Mouse (Mus musculus) macrophage (primary cell): ENCODE data around the gene Lrfn1. TPM values are rescaled to one million over a fixed set of nuclear protein-coding genes. Genes with fewer than 3 reads are reported as not detected.

Source experiments
- H3K27ac ChIP-seq: fragments of 350-480 bp; formaldehyde crosslinking; 2 replicates; pipeline ENCODE4 v1.9.0; 2021
- H3K36me3 ChIP-seq: fragments of 350-480 bp; formaldehyde crosslinking; 2 replicates; pipeline ENCODE4 v1.9.0; 2021; ENCODE audit errors: inconsistent target
- H3K4me3 ChIP-seq: fragments of 350-480 bp; formaldehyde crosslinking; 2 replicates; pipeline ENCODE4 v1.9.0; 2021; ENCODE audit errors: inconsistent target
- H3K79me2 ChIP-seq: fragments of 350-480 bp; formaldehyde crosslinking; 2 replicates; pipeline ENCODE4 v1.9.0; 2021; ENCODE audit errors: inconsistent target
- WGBS: methylation state at CpG from one replicate; pipeline ENCODE4 v1.1.7; 2026; ENCODE audit warnings: inconsistent platforms; ENCODE audit not compliant: missing documents; 5-methylcytosine and 5-hydroxymethylcytosine counted together
- polyA plus RNA-seq: library from polyadenylated mRNA; stranded (reverse); fragments of 250-400 nt; gene quantifications from 3 replicates; pipeline ENCODE4 v1.2.4, GENCODE M21; 2018; ENCODE audit warnings: inconsistent platforms

Gene Lrfn1
- polyA plus RNA-seq, 1 experiment from 2014 or later: 0.24 TPM

DNA sequence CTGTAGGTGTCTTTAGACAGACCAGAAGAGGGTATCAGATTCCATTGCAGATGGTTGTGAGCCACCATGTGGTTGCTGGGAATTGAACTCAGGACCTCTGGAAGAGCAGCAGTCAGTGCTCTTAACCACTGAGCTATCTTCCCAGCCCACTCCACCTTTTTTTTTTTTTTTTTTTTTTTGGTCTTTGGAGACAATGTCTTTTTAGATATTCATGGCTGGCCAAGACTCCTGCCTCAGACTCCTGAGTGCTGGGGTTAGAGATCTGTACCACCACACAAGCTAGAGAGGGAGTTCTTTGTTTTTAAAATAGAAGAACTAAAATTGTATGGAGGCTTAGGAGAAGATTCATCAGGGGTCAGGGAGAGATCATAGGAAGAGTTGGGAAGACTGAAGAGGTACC, 13.8 kb upstream of the Lrfn1 start:
- Histone ChIP-seq H3K4me3 (no peak overlapping the region), H3K79me2 (peaks cover 28% of the 10 kb centered on the region), H3K27ac (0 out of 2 replicates have a peak overlapping the region, but pooled peaks have one; percentile 75), H3K36me3 (no peaks in the 10 kb centered on the region)

- Histone ChIP-seq H3K36me3 (no peaks in the 10 kb centered on the region), H3K79me2 (peaks cover 20% of the 10 kb centered on the region), H3K4me3 (no peak overlapping the region), H3K27ac (no peak overlapping the region)
- 100% methylated on average over 1 of the region's 2 CpGs for WGBS
Observed at GRCm38 (mm10) chr7:28438771-28439170, 13.0 kb upstream of the Lrfn1 start.

DNA sequence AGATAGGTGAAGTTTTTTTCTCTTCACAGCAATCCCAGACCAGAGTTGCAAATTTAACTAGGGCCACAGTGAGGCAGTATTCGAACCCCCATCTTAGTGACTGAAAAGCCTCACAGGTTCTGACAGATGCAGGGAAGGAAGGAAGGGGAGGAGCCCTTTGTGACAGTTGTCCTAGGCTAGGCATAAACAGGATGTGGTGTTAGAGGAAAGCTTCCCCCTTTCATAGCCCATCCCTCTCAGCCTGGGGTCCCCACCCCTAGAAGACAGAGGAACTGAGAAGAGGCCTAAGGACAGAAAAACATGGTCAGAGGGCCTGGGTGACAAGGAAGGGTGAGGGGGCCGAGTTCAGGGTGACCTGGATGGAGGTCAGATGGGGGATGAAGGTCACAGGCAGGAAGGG, 11.0 kb upstream of the Lrfn1 start:
- Histone ChIP-seq H3K79me2 (peaks cover under 1% of the 10 kb centered on the region; the same call in 1 of the 2 replicates), H3K36me3 (no peaks in the 10 kb centered on the region), H3K27ac (peak overlapping the region; percentile 94), H3K4me3 (peak overlapping the region; percentile 56)
- 3% methylated on average over 2 of the region's 2 CpGs for WGBS

DNA sequence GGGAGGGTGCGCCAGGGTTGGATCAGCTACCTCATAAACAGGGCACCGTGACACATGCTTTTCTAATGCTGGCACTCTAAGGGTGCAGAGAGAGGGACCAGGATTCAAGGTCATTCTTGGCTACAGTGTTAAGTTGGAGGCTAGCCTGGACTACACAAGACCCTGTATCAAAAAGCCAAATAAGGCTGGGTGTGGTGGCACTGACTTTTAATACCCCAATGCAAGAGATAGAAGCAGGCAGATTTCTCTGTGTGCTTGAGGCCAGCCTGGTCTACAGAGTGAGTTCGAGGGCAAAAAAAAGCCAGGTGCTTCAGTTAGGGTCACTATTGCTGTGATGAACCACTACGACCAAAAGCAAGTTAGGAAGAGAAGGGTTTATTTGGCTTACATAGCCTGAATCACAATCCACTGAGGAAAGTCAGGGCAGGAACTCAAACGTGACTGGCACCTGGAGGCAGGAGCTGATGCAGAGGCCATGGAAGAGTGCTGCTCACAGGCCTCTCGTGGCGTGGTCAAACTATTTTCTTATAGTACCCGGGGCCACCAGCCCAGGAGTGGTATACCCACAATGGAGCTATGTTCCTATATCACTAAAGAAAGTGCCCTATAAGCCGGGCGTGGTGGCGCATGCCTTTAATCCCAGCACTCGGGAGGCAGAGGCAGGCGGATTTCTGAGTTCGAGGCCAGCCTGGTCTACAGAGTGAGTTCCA, 9.8 kb upstream of the Lrfn1 start:
- H3K79me2 ChIP-seq: no peaks in the 10 kb centered on the region
- H3K36me3 ChIP-seq: no peaks in the 10 kb centered on the region
- 33% methylated on average over 8 of the region's 14 CpGs for WGBS
- peak overlapping the region; percentile 94 for H3K27ac ChIP-seq
- H3K4me3 ChIP-seq: peak overlapping the region; percentile 56; the same call in 1 of the 2 replicates

GRCm38 (mm10) chr7:28442688-28443087, 9.1 kb upstream of the Lrfn1 start:
- H3K79me2 ChIP-seq: no peaks in the 10 kb centered on the region
- H3K27ac ChIP-seq: peak overlapping the region; percentile 94
- 3% methylated on average over 4 of the region's 4 CpGs for WGBS
- no peak overlapping the region; the same call in 1 of the 2 replicates for H3K4me3 ChIP-seq
- H3K36me3 ChIP-seq: no peaks in the 10 kb centered on the region

DNA sequence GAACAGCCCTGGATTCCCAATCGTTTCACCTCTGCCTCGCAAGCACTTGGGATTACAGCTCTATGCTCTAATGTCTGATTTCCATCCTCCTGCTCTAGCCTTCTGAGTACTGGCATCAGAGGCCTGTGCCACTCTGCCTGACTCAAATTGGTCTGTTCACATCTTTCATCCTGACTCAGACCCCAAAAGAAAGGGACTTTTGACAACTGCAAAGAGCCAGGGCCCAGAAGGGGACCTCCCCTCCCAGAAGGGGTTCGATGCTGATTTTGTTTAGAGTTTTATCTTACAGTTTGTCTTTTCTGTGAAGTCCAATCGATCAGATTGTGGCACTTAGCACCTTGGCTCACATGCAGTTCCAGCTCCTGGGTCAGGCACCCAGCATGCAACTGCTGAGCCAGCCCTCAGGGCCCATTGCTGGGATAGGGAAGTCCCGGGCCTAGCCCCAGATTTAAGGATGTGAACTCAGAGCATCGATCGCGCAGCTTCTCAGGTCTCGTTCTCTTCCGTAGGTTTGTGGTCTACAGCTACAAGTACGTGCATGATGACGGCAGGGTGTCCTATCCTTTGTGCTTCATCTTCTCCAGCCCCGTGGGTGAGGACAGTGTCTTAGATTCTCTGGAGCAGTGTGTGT, 7.3 kb upstream of the Lrfn1 start:
- peak overlapping the region; percentile 94 for H3K27ac ChIP-seq
- H3K79me2 ChIP-seq: no peaks in the 10 kb centered on the region
- no peak overlapping the region for H3K4me3 ChIP-seq
- 50% methylated on average over 13 of the region's 13 CpGs for WGBS
- H3K36me3 ChIP-seq: no peaks in the 10 kb centered on the region

- WGBS: 30% methylated on average over 12 of the region's 12 CpGs
- Histone ChIP-seq H3K36me3 (no peaks in the 10 kb centered on the region), H3K79me2 (no peaks in the 10 kb centered on the region), H3K27ac (no peak overlapping the region), H3K4me3 (no peak overlapping the region)
Observed at GRCm38 (mm10) chr7:28446446-28446845, 5.3 kb upstream of the Lrfn1 start.

GRCm38 (mm10) chr7:28447101-28447830, 4.5 kb upstream of the Lrfn1 start:
- H3K4me3 ChIP-seq: no peak overlapping the region
- no peaks in the 10 kb centered on the region for H3K36me3 ChIP-seq
- no peak overlapping the region for H3K27ac ChIP-seq
- no peaks in the 10 kb centered on the region for H3K79me2 ChIP-seq
- WGBS: 81% methylated on average over 11 of the region's 12 CpGs

DNA sequence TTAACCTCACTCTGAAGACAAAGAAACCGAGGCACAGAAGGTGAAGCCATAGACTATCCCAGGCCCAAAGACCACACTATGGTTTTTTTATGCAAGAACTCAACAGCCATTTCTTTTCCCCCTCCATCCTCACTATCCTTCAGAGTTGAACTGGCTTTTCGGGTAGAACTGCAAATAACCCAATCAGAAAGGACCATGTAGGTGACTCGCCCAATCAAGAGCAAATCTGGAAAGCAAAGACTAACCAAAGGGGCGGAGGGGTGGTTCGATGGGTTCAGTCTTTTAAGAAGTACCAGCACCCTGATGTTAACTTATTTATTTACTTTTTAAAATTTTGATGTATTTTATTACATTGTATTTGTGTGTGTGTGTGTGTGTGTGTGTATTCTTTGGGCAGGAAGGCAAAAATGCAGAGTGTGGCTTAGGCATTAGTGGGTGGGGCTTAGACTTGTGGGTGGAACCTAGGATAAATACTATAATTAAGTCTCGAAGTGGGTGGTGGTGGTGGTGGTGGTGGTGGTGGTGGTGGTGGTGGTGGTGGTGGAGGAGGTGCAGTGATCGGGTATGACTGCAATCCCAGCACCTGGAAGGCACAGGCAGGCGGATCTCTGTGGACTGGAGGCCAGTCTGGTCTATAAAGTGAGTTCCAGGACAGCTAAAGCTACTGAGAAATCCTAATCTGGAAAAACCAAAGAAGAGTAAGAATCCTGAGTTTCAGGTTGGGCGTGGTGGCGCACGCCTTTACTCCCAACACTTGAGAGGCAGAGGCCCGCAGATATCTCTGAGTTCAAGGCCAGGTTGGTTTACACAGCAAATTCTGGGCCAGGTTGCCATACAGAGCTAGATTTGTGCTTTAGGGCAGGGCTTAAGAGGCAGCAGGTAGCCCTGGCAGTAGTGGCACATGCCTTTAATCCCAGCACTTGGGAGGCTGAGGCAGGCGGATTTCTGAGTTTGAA, 3.6 kb upstream of the Lrfn1 start:
- Histone ChIP-seq H3K4me3 (no peak overlapping the region), H3K79me2 (no peaks in the 10 kb centered on the region), H3K36me3 (no peaks in the 10 kb centered on the region), H3K27ac (no peak overlapping the region)
- WGBS: 93% methylated on average over 10 of the region's 13 CpGs

DNA sequence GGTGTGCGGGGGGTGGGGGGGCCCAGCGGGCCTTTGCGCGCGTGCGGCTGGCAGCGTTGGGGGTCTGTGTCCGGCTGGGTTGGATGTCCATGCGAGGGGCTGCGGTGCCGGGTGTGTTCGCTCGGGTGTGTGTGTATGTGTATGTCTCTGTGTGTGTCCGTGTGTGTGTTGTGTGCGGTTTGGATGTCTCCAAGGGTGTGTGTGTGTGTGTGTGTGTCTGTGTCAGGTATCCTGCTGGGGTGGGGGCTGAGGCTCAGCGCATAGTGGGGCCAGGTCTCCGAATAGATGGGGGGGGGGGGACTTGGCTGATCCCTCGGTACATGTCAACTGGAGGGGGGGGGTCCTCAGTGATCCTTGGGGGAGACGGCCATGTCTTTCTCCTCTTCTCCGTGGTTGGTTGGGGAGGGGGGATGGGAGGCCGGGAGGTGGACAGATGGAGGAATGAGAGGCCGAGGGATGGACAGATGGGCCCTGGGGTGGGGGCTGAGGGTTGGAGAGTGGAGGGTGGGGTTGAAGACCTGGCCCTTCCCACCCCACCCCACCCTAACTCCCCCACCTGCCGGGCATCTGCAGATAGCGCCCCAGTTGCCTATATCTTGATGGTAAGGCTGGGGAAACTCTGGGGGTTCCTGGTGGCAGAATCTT, 703 bp downstream of the Lrfn1 start:
- Histone ChIP-seq H3K79me2 (no peaks in the 10 kb centered on the region), H3K27ac (no peak overlapping the region), H3K4me3 (no peak overlapping the region), H3K36me3 (no peaks in the 10 kb centered on the region)
- WGBS: 8% methylated on average over 20 of the region's 24 CpGs

- Histone ChIP-seq H3K27ac (no peak overlapping the region), H3K36me3 (no peaks in the 10 kb centered on the region), H3K79me2 (no peaks in the 10 kb centered on the region), H3K4me3 (no peak overlapping the region)
- WGBS: 100% methylated on average over 3 of the region's 5 CpGs
Observed at GRCm38 (mm10) chr7:28460361-28460760, 8.6 kb downstream of the Lrfn1 start.

DNA sequence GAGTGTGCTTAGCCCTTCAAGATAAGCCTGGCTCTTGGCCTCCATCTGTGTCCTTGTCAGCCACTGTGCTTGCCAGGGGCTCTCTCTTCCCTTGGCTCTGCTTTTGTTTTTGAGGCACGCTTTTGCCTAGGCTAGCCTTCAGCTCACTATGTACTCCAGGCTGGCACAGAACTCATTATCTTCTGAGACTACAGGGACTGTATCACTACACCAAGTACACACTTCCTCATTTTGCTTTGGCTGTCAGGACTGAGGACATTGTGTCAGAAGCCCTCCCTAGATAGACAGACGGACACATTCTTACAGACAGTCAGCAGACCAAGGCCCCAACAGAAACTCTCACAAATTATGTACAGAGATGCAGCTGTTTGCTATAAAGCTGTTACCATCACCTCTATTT, 11.0 kb downstream of the Lrfn1 start:
- H3K36me3 ChIP-seq: no peaks in the 10 kb centered on the region
- H3K4me3 ChIP-seq: no peak overlapping the region
- no peaks in the 10 kb centered on the region for H3K79me2 ChIP-seq
- 77% methylated on average over 2 of the region's 2 CpGs for WGBS
- H3K27ac ChIP-seq: no peak overlapping the region

DNA sequence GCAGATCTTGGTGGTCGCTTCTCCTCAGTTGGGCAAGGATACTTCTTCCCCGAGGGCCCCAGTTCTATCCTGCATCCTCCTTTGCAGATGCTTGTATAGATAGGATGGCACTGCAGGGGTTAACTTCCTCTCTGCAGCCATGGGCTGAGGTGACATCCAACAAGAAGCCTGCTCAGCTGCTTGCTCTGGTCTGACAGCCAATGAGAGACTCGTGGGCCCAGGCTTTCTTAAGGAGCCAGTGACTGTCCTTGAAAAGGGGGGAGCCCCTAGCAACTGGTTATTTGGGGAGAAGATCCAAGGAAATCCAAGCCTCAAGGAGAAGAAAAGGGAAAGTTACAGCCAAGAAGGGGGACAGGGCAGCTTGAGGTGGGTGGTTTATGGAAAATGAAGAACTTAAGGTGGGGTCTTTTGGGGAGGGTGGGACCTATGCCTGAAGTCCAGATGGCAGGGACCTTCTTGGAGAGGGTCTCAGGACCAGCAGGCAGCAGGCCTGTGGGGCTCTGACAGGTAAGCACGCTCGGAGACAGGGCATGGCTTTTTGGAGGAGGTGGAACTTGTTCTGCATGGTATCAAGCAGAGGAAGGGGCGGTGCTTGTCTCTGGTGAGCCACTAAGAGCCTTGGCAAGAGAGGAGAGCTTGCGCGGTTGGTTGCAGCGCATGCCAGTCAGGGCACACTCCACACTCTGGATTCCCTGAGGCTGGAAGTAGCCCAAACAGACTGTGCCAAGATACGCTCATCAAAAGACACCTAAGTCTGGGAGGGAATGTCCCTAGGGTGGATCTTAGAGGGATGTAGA, 12.8 kb downstream of the Lrfn1 start:
- Histone ChIP-seq H3K79me2 (no peaks in the 10 kb centered on the region), H3K36me3 (no peaks in the 10 kb centered on the region), H3K27ac (no peak overlapping the region), H3K4me3 (no peak overlapping the region)
- WGBS: 63% methylated on average over 10 of the region's 10 CpGs
